Mouse (Mus musculus) midbrain, embryonic 14.5 days (tissue): ENCODE data around the gene Por. TPM values are rescaled to one million over a fixed set of nuclear protein-coding genes. Genes with fewer than 3 reads are reported as not detected.

Experiments used
- microRNA-seq: library from miRNA; unstranded; fragments of <30 nt; microRNA quantifications from one replicate; pipeline ENCODE4, GENCODE M21; 2016
- polyA plus RNA-seq: library from polyadenylated mRNA; unstranded; fragments of >200 nt; fragmentation: Nextera tagmentation; extraction: Ambion mirVana; gene quantifications from 2 replicates; pipeline ENCODE4 v1.2.1, GENCODE M21; 2014

Gene Por
- polyA plus RNA-seq, 1 experiment from 2014 or later = 96.8 TPM

Small RNA genes within 50 kb of the gene (microRNA-seq; reads per million reads assigned to microRNA genes)
- not detected for gene Mir7034

Other genes starting within 250 kb of the Por start
- 28.3 and 42.0 TPM in 2 replicates for gene Hip1, start 124.9 kb upstream of the Por start, polyA plus RNA-seq
- not detected in 2 replicates for gene Ccl26, start 106.5 kb upstream of the Por start, polyA plus RNA-seq
- 4.1 TPM in 1 of 2 replicates, not detected in the other for gene Ccl24, start 97.0 kb upstream of the Por start, polyA plus RNA-seq
- 94.0 and 99.5 TPM in 2 replicates for gene Rhbdd2, start 37.4 kb upstream of the Por start, polyA plus RNA-seq
- gene Tmem120a, start 74.4 kb downstream of the Por start, polyA plus RNA-seq = 76.8 and 79.8 TPM in 2 replicates
- gene Styxl1, start 108.4 kb downstream of the Por start, polyA plus RNA-seq = 0.23 and 0.63 TPM in 2 replicates
- gene Mdh2, start 108.4 kb downstream of the Por start, polyA plus RNA-seq = 573 and 587 TPM in 2 replicates
- 59.8 and 66.2 TPM in 2 replicates for gene Srrm3, start 136.9 kb downstream of the Por start, polyA plus RNA-seq
- 5.5 and 6.4 TPM in 2 replicates for gene Hspb1, start 217.9 kb downstream of the Por start, polyA plus RNA-seq